ENCODE assay signal across 9 mouse cellular contexts in genomic region chr9:29750371-29751014, GRCm38 (mm10).
DNase-seq lines count a peak whose midpoint lies in the region; ATAC-seq and TF ChIP-seq lines count a peak whose summit lies in the region.
"Had no signal": no experiment of that assay in that cellular context is flagged by ENCODE, and none has a peak within 500 bp of the region (broad histone marks: within the 10 kb centered on the region; RNA-seq: fewer than 3 reads in every experiment).

No protein-coding gene starts in this region.

- peaks cover 1% of the 10 kb centered on the region; the same call in 1 of the 2 replicates for H3K27me3 ChIP-seq in kidney, adult 2 months (replicated peaks; ENCODE audit: control insufficient read depth, insufficient read depth, low read length)
- no peaks in the 10 kb centered on the region for H3K27me3 ChIP-seq in embryonic facial prominence, embryonic 11.5 days (ENCODE audit: control insufficient read depth, insufficient read depth, low read length)
- H3K27me3 ChIP-seq in heart, embryonic 15.5 days = no peaks in the 10 kb centered on the region

- H3K4me3 ChIP-seq in kidney, adult 2 months (ENCODE audit: insufficient read depth, low read depth, low read length) = peak overlapping the region; percentile 39; the same call in 1 of the 2 replicates
- no peak overlapping the region; the same call in 1 of the 2 replicates for H3K4me3 ChIP-seq in embryonic facial prominence, embryonic 11.5 days (ENCODE audit: low read depth, low read length)
- H3K4me3 ChIP-seq in heart, embryonic 15.5 days = peak overlapping the region; percentile 31
- peak overlapping the region; percentile 32 for H3K4me3 ChIP-seq in lung, adult 2 months (replicated peaks; ENCODE audit: extremely low read depth, low read depth, low read length)
- H3K4me3 ChIP-seq: erythroblast, embryonic 14.5 days had no signal

- WGBS in kidney, adult 2 months = 5% methylated on average over 15 of the region's 15 CpGs
- WGBS in embryonic facial prominence, embryonic 11.5 days = 15% methylated on average over 15 of the region's 15 CpGs
- 12% methylated on average over 15 of the region's 15 CpGs for WGBS in heart, embryonic 15.5 days
- 9% methylated on average over 15 of the region's 15 CpGs for WGBS in lung, adult 2 months

- ATAC-seq in embryonic facial prominence, embryonic 11.5 days (replicated peaks; ENCODE audit: insufficient number of reproducible peaks, low FRiP score, low TSS enrichment, low read depth) = no peak
- no peak for ATAC-seq in heart, embryonic 15.5 days (replicated peaks; ENCODE audit: insufficient number of reproducible peaks, insufficient read depth, low FRiP score, low read depth)

- no peak for TF ChIP-seq POLR2A in kidney, adult 2 months (IDR thresholded peaks at IDR 0.05; ENCODE audit: low read depth, low read length)
- TF ChIP-seq POLR2A in lung, adult 2 months (IDR thresholded peaks at IDR 0.05; ENCODE audit: borderline replicate concordance, extremely low read depth, low read depth, low read length) = no peak

- H3K9ac ChIP-seq in embryonic facial prominence, embryonic 11.5 days (replicated peaks; ENCODE audit: low read length) = peak overlapping the region; percentile 10; the same call in 1 of the 2 replicates
- peak overlapping the region; percentile 29; the same call in 1 of the 2 replicates for H3K9ac ChIP-seq in heart, embryonic 15.5 days

- peak; percentile 7 for DNase-seq in kidney, adult 2 months
- no peak for DNase-seq in kidney, adult 18-20 months
- peak; percentile 30 for DNase-seq in embryonic facial prominence, embryonic 11.5 days (ENCODE audit: low spot score)
- peak; percentile 40 to 53 for DNase-seq in layer of hippocampus, adult 8-10 months (ENCODE audit: low spot score in 2 of 2)
- DNase-seq in lung, adult 2 months = no peak
- DNase-seq in right cerebral cortex, postnatal 14 days = peak; percentile 78
- DNase-seq in urinary bladder, postnatal 4 days (ENCODE audit: low spot score in 2 of 2) = no peak

- H3K9me3 ChIP-seq in embryonic facial prominence, embryonic 11.5 days (replicated peaks; ENCODE audit: control insufficient read depth, low read length) = no peaks in the 10 kb centered on the region
- H3K9me3 ChIP-seq in heart, embryonic 15.5 days (replicated peaks) = no peaks in the 10 kb centered on the region

- no peaks in the 10 kb centered on the region for H3K36me3 ChIP-seq in kidney, adult 2 months (ENCODE audit: control insufficient read depth, insufficient read depth, low read length)
- no peaks in the 10 kb centered on the region for H3K36me3 ChIP-seq in embryonic facial prominence, embryonic 11.5 days (replicated peaks; ENCODE audit: control insufficient read depth, insufficient read depth, low read depth, low read length)
- no peaks in the 10 kb centered on the region for H3K36me3 ChIP-seq in heart, embryonic 15.5 days

- H3K4me1 ChIP-seq in kidney, adult 2 months (ENCODE audit: control insufficient read depth, insufficient read depth, low read length) = 0 out of 2 replicates have a peak, but pooled peaks cover 3% of the 10 kb centered on the region
- peaks cover 3% of the 10 kb centered on the region; the same call in 1 of the 2 replicates for H3K4me1 ChIP-seq in embryonic facial prominence, embryonic 11.5 days (ENCODE audit: control insufficient read depth, insufficient read depth, low read length)
- peaks cover 9% of the 10 kb centered on the region for H3K4me1 ChIP-seq in heart, embryonic 15.5 days (replicated peaks)
- H3K4me1 ChIP-seq in lung, adult 2 months (ENCODE audit: control insufficient read depth, insufficient read depth, low read length) = peaks cover 7% of the 10 kb centered on the region; the same call in 1 of the 2 replicates

- H3K27ac ChIP-seq in kidney, adult 2 months (ENCODE audit: insufficient read depth, low read depth, low read length) = no peak overlapping the region
- H3K27ac ChIP-seq in embryonic facial prominence, embryonic 11.5 days (replicated peaks; ENCODE audit: low read depth, low read length) = no peak overlapping the region
- H3K27ac ChIP-seq in heart, embryonic 15.5 days = no peak overlapping the region

- TF ChIP-seq CTCF in kidney, adult 2 months (conservative IDR thresholded peaks at IDR 0.05; ENCODE audit: insufficient read depth, insufficient read length, low read depth, low read length) = no peak
- TF ChIP-seq CTCF in lung, adult 2 months (IDR thresholded peaks at IDR 0.05; ENCODE audit: insufficient read depth, low read length) = no peak

- H3K4me2 ChIP-seq in embryonic facial prominence, embryonic 11.5 days (ENCODE audit: low read depth, low read length) = peak overlapping the region; percentile 33
- peak overlapping the region; percentile 57 for H3K4me2 ChIP-seq in heart, embryonic 15.5 days

Comparison
In these comparisons a context has a peak if more than half of its experiments do, and no peak if none do; other contexts are left out.
1. DNase-seq: peak in kidney, adult 2 months (single experiment), embryonic facial prominence, embryonic 11.5 days (single experiment), layer of hippocampus, adult 8-10 months (2 of 2) and right cerebral cortex, postnatal 14 days (single experiment); none in kidney, adult 18-20 months (single experiment), lung, adult 2 months (single experiment) and urinary bladder, postnatal 4 days (0 of 2).